Mouse (Mus musculus): ENCODE measurements at regions not wholly inside any gene's neighbourhood (a gene's known extent, or its start where the extent isn't known, plus 50 kb on each side); places are given as distances from the start of the nearest gene placed in this dataset.

GRCm38 (mm10) chr4:142956832-142957429 is 255.9 kb downstream of the Prdm2 start:
- no peak for DNase-seq (ENCODE audit: low spot score)

GRCm38 (mm10) chr4:142956376-142956775 is 256.4 kb downstream of the Prdm2 start:
- DNase-seq (ENCODE audit: low spot score), result no peak

GRCm38 (mm10) chr4:142953724-142954123 is 259.1 kb downstream of the Prdm2 start:
- no peak for DNase-seq (ENCODE audit: low spot score)

GRCm38 (mm10) chr4:142952879-142953278 is 259.9 kb downstream of the Prdm2 start:
- no peak for DNase-seq (ENCODE audit: low spot score)

GRCm38 (mm10) chr4:142947673-142948072 is 265.1 kb downstream of the Prdm2 start:
- DNase-seq (ENCODE audit: low spot score), result no peak

GRCm38 (mm10) chr4:142933627-142934026 is 279.2 kb downstream of the Prdm2 start:
- DNase-seq (ENCODE audit: low spot score), result no peak

- no peak for DNase-seq (ENCODE audit: low spot score)
Observed at GRCm38 (mm10) chr4:142929245-142929644, 283.6 kb downstream of the Prdm2 start.

GRCm38 (mm10) chr4:142927328-142928108 is 285.3 kb downstream of the Prdm2 start:
- DNase-seq (ENCODE audit: low spot score), result no peak

- DNase-seq (ENCODE audit: low spot score), result no peak
Observed at GRCm38 (mm10) chr4:142925111-142925510, 287.7 kb downstream of the Prdm2 start.

- no peak for DNase-seq (ENCODE audit: low spot score)
Observed at GRCm38 (mm10) chr4:142909355-142909947, 303.3 kb downstream of the Prdm2 start.

- DNase-seq (ENCODE audit: low spot score), result no peak
Observed at GRCm38 (mm10) chr4:142908782-142909181, 304.0 kb downstream of the Prdm2 start.

GRCm38 (mm10) chr4:142903356-142904032 is 309.3 kb downstream of the Prdm2 start:
- DNase-seq (ENCODE audit: low spot score), result no peak

- no peak for DNase-seq (ENCODE audit: low spot score)
Observed at GRCm38 (mm10) chr4:142900792-142901191, 312.0 kb downstream of the Prdm2 start.

GRCm38 (mm10) chr4:142898994-142899393 is 313.8 kb downstream of the Prdm2 start:
- DNase-seq (ENCODE audit: low spot score), result no peak

GRCm38 (mm10) chr4:142890711-142891110 is 322.1 kb downstream of the Prdm2 start:
- DNase-seq (ENCODE audit: low spot score), result no peak

- DNase-seq (ENCODE audit: low spot score), result no peak
Observed at GRCm38 (mm10) chr4:142888891-142889290, 323.9 kb downstream of the Prdm2 start.

GRCm38 (mm10) chr4:142887876-142888275 is 324.9 kb downstream of the Prdm2 start:
- DNase-seq (ENCODE audit: low spot score), result no peak

GRCm38 (mm10) chr4:142880323-142880759 is 332.5 kb downstream of the Prdm2 start:
- peak; percentile 31 for DNase-seq (ENCODE audit: low spot score)

GRCm38 (mm10) chr4:142876151-142876550 is 336.6 kb downstream of the Prdm2 start:
- no peak for DNase-seq (ENCODE audit: low spot score)

GRCm38 (mm10) chr4:142875105-142875504 is 337.7 kb downstream of the Prdm2 start:
- no peak for DNase-seq (ENCODE audit: low spot score)

GRCm38 (mm10) chr4:142866341-142866740 is 346.5 kb downstream of the Prdm2 start:
- no peak for DNase-seq (ENCODE audit: low spot score)

- DNase-seq (ENCODE audit: low spot score), result no peak
Observed at GRCm38 (mm10) chr4:142865593-142865992, 347.2 kb downstream of the Prdm2 start.

All from urinary bladder, adult 2 months (tissue).